Mouse (Mus musculus): ENCODE results near the gene S1pr5. TPM values are rescaled to one million over a fixed set of nuclear protein-coding genes. Genes with fewer than 3 reads are reported as not detected.
"Not testable (repeated sequence)": the region's sequence is repeated elsewhere in the genome, so short reads cannot be mapped to it uniquely, and the experiment has no call there.

S1pr5 gene
- 0.46 and 0.47 TPM in 2 replicates for polyA plus RNA-seq (2016; fragmentation: Nextera tagmentation; extraction: Ambion mirVana)

GRCm38 (mm10) chr9:21248326-21248725 is at the start of gene S1pr5:
Gene S1pr5, minus strand, starts transcription at chr9:21248443.
- H3K4me3 ChIP-seq, result peak within 1 kb of the TSS; percentile 56
- no peak within 1 kb of the TSS for H3K27ac ChIP-seq
- peaks cover 93% of the 10 kb centered on the region for H3K27me3 ChIP-seq (ENCODE audit: insufficient read depth, poor library complexity, severe bottlenecking)
- no peaks in the 10 kb centered on the region for H3K9me3 ChIP-seq
- H3K36me3 ChIP-seq, result no peaks in the 10 kb centered on the region
- peaks cover 41% of the 10 kb centered on the region for H3K4me1 ChIP-seq
- DNase-seq (ENCODE audit: low spot score), result no peak
- WGBS, result 2% methylated on average over 30 of the region's 30 CpGs

GRCm38 (mm10) chr9:21292271-21292670 is 44.0 kb upstream of the S1pr5 start:
- Histone ChIP-seq H3K36me3 (peaks cover 8% of the 10 kb centered on the region), H3K9me3 (no peaks in the 10 kb centered on the region), H3K27me3 (ENCODE audit: insufficient read depth, poor library complexity, severe bottlenecking) (no peaks in the 10 kb centered on the region), H3K4me3 (no peak overlapping the region), H3K4me1 (peaks cover 27% of the 10 kb centered on the region), H3K27ac (peak overlapping the region; percentile 64; the same call in 1 of the 2 replicates)
- no peak for DNase-seq (ENCODE audit: low spot score)
- 91% methylated on average over 3 of the region's 3 CpGs for WGBS

- H3K36me3 ChIP-seq; DNase-seq (ENCODE audit: low spot score); H3K27me3 ChIP-seq (ENCODE audit: insufficient read depth, poor library complexity, severe bottlenecking); H3K9me3 ChIP-seq: not testable (repeated sequence)
- WGBS, result 18% methylated on average over 7 of the region's 7 CpGs
- Histone ChIP-seq H3K4me1 (peaks cover 31% of the 10 kb centered on the region), H3K4me3 (peak overlapping the region; percentile 92), H3K27ac (peak overlapping the region; percentile 86)
Measured at GRCm38 (mm10) chr9:21291868-21292267, 43.6 kb upstream of the S1pr5 start.

GRCm38 (mm10) chr9:21291022-21291787 is 43.0 kb upstream of the S1pr5 start, which contains the start of gene Cdkn2d:
Gene Cdkn2d, minus strand, starts transcription at chr9:21291407.
- H3K4me3 ChIP-seq, result peak within 1 kb of the TSS; percentile 92
- H3K36me3 ChIP-seq, result peaks cover 11% of the 10 kb centered on the region
- peaks cover 38% of the 10 kb centered on the region for H3K4me1 ChIP-seq
- no peaks in the 10 kb centered on the region for H3K9me3 ChIP-seq
- H3K27ac ChIP-seq, result peak within 1 kb of the TSS; percentile 89
- no peaks in the 10 kb centered on the region for H3K27me3 ChIP-seq (ENCODE audit: insufficient read depth, poor library complexity, severe bottlenecking)
- WGBS, result under 1% methylated on average over 43 of the region's 51 CpGs
- peak; percentile 100 for DNase-seq (ENCODE audit: low spot score)

GRCm38 (mm10) chr9:21290589-21290988 is 42.3 kb upstream of the S1pr5 start:
- peaks cover 15% of the 10 kb centered on the region for H3K36me3 ChIP-seq
- H3K4me3 ChIP-seq, result peak overlapping the region; percentile 92
- H3K27me3 ChIP-seq (ENCODE audit: insufficient read depth, poor library complexity, severe bottlenecking), result no peaks in the 10 kb centered on the region
- peaks cover 38% of the 10 kb centered on the region for H3K4me1 ChIP-seq
- H3K9me3 ChIP-seq, result no peaks in the 10 kb centered on the region
- H3K27ac ChIP-seq, result peak overlapping the region; percentile 89
- under 1% methylated on average over 20 of the region's 20 CpGs for WGBS
- DNase-seq (ENCODE audit: low spot score), result no peak

GRCm38 (mm10) chr9:21289337-21289671 is 41.1 kb upstream of the S1pr5 start:
- 81% methylated on average over 2 of the region's 2 CpGs for WGBS
- H3K4me3 ChIP-seq, result peak overlapping the region; percentile 92
- peak overlapping the region; percentile 92 for H3K27ac ChIP-seq

GRCm38 (mm10) chr9:21288404-21289336 is 40.4 kb upstream of the S1pr5 start:
- Histone ChIP-seq H3K36me3 (peaks cover 33% of the 10 kb centered on the region), H3K9me3 (no peaks in the 10 kb centered on the region), H3K27me3 (ENCODE audit: insufficient read depth, poor library complexity, severe bottlenecking) (no peaks in the 10 kb centered on the region), H3K4me3 (peak overlapping the region; percentile 92), H3K27ac (peak overlapping the region; percentile 92), H3K4me1 (peaks cover 38% of the 10 kb centered on the region)
- WGBS, result 73% methylated on average over 13 of the region's 13 CpGs
- no peak for DNase-seq (ENCODE audit: low spot score)

More at GRCm38 (mm10) chr9:21289337-21289671, 41.1 kb upstream of the S1pr5 start:
- H3K9me3 ChIP-seq, result no peaks in the 10 kb centered on the region
- H3K4me1 ChIP-seq, result peaks cover 38% of the 10 kb centered on the region
- H3K27me3 ChIP-seq (ENCODE audit: insufficient read depth, poor library complexity, severe bottlenecking), result no peaks in the 10 kb centered on the region
- no peak for DNase-seq (ENCODE audit: low spot score)
- peaks cover 26% of the 10 kb centered on the region for H3K36me3 ChIP-seq

GRCm38 (mm10) chr9:21287571-21288402 is 39.5 kb upstream of the S1pr5 start, which contains the start of gene Kri1:
Gene Kri1, minus strand, starts transcription at chr9:21287969.
- peaks cover 38% of the 10 kb centered on the region for H3K36me3 ChIP-seq
- no peaks in the 10 kb centered on the region for H3K27me3 ChIP-seq (ENCODE audit: insufficient read depth, poor library complexity, severe bottlenecking)
- DNase-seq (ENCODE audit: low spot score), result peak; percentile 99
- peak within 1 kb of the TSS; percentile 92 for H3K4me3 ChIP-seq
- H3K4me1 ChIP-seq, result peaks cover 38% of the 10 kb centered on the region
- peak within 1 kb of the TSS; percentile 92 for H3K27ac ChIP-seq
- H3K9me3 ChIP-seq, result no peaks in the 10 kb centered on the region
- under 1% methylated on average over 59 of the region's 59 CpGs for WGBS

- peak overlapping the region; percentile 92 for H3K4me3 ChIP-seq
- no peaks in the 10 kb centered on the region for H3K9me3 ChIP-seq
- no peaks in the 10 kb centered on the region for H3K27me3 ChIP-seq (ENCODE audit: insufficient read depth, poor library complexity, severe bottlenecking)
- peaks cover 38% of the 10 kb centered on the region for H3K4me1 ChIP-seq
- peaks cover 47% of the 10 kb centered on the region for H3K36me3 ChIP-seq
- no peak for DNase-seq (ENCODE audit: low spot score)
- no peak overlapping the region; the same call in 1 of the 2 replicates for H3K27ac ChIP-seq
- 52% methylated on average over 3 of the region's 3 CpGs for WGBS
Measured at GRCm38 (mm10) chr9:21286753-21287152, 38.5 kb upstream of the S1pr5 start.

GRCm38 (mm10) chr9:21283994-21284393 is 35.8 kb upstream of the S1pr5 start:
- H3K9me3 ChIP-seq, result no peaks in the 10 kb centered on the region

GRCm38 (mm10) chr9:21283591-21283990 is 35.3 kb upstream of the S1pr5 start:
- Histone ChIP-seq H3K27ac (no peak overlapping the region), H3K4me3 (no peak overlapping the region), H3K36me3 (peaks cover 70% of the 10 kb centered on the region), H3K9me3 (no peaks in the 10 kb centered on the region), H3K4me1 (peaks cover 23% of the 10 kb centered on the region), H3K27me3 (ENCODE audit: insufficient read depth, poor library complexity, severe bottlenecking) (no peaks in the 10 kb centered on the region)
- DNase-seq (ENCODE audit: low spot score), result no peak
- WGBS, result 91% methylated on average over 5 of the region's 5 CpGs

More at GRCm38 (mm10) chr9:21283994-21284393, 35.8 kb upstream of the S1pr5 start:
- H3K27me3 ChIP-seq (ENCODE audit: insufficient read depth, poor library complexity, severe bottlenecking), result no peaks in the 10 kb centered on the region
- peaks cover 70% of the 10 kb centered on the region for H3K36me3 ChIP-seq
- no peak overlapping the region for H3K27ac ChIP-seq
- no peak overlapping the region for H3K4me3 ChIP-seq
- WGBS, result 88% methylated on average over 3 of the region's 3 CpGs
- DNase-seq (ENCODE audit: low spot score), result no peak
- peaks cover 27% of the 10 kb centered on the region for H3K4me1 ChIP-seq

GRCm38 (mm10) chr9:21277776-21278175 is 29.5 kb upstream of the S1pr5 start:
- H3K4me1 ChIP-seq, result peaks cover 25% of the 10 kb centered on the region
- no peak overlapping the region for H3K27ac ChIP-seq
- DNase-seq (ENCODE audit: low spot score), result no peak
- H3K27me3 ChIP-seq (ENCODE audit: insufficient read depth, poor library complexity, severe bottlenecking), result no peaks in the 10 kb centered on the region
- H3K36me3 ChIP-seq, result peaks cover 97% of the 10 kb centered on the region
- WGBS, result 97% methylated on average over 5 of the region's 5 CpGs
- no peak overlapping the region for H3K4me3 ChIP-seq
- H3K9me3 ChIP-seq, result no peaks in the 10 kb centered on the region

Measured in heart, embryonic 10.5 days (tissue).